Mouse (Mus musculus): ENCODE data around the gene Smarcc1. TPM values are rescaled to one million over a fixed set of nuclear protein-coding genes. Genes with fewer than 3 reads are reported as not detected.

The Smarcc1 gene
- polyA plus RNA-seq, 1 experiment = 41.4 TPM

GRCm38 (mm10) chr9:110246321-110246640 is 128.8 kb downstream of the Smarcc1 start:
- Histone ChIP-seq H3K4me1 (ENCODE audit: control insufficient read depth, insufficient read depth, low read length) (no peaks in the 10 kb centered on the region), H3K4me3 (replicated peaks; ENCODE audit: control insufficient read depth, low read depth, low read length) (no peak overlapping the region), H3K27ac (ENCODE audit: control insufficient read depth, insufficient read depth, low read depth, low read length, poor library complexity) (no peak overlapping the region)
- WGBS = 28% methylated on average over 13 of the region's 13 CpGs
- TF ChIP-seq POLR2A (IDR thresholded peaks at IDR 0.05; ENCODE audit: borderline replicate concordance, control insufficient read depth, low read depth, low read length) (no peak), CTCF (IDR thresholded peaks at IDR 0.05; ENCODE audit: control insufficient read depth, insufficient read depth, low read length) (no peak)

DNA sequence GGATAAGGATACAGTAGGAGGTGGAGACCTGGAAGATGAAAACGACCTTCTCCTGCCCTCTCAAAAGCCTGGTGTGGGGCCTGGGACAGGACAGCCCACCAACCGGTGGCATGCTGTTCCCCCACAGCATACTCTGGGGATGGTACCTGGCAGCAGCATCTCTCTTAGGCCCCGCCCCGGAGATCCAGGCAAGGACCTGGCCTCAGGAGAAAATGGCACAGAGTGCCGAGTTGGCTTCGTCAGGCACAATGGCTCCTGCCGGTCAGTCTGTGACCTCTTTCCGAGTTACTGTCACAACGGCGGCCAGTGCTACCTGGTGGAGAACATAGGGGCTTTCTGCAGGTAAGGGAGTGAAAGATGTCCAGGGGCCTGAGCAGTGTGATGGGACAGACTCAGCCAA is 129.5 kb downstream of the Smarcc1 start:
- no peak for TF ChIP-seq CTCF (IDR thresholded peaks at IDR 0.05; ENCODE audit: control insufficient read depth, insufficient read depth, low read length)
- no peak for TF ChIP-seq POLR2A (IDR thresholded peaks at IDR 0.05; ENCODE audit: borderline replicate concordance, control insufficient read depth, low read depth, low read length)
- Histone ChIP-seq H3K4me3 (replicated peaks; ENCODE audit: control insufficient read depth, low read depth, low read length) (no peak overlapping the region), H3K4me1 (ENCODE audit: control insufficient read depth, insufficient read depth, low read length) (no peaks in the 10 kb centered on the region), H3K27ac (ENCODE audit: control insufficient read depth, insufficient read depth, low read depth, low read length, poor library complexity) (no peak overlapping the region)
- WGBS = 89% methylated on average over 10 of the region's 10 CpGs

DNA sequence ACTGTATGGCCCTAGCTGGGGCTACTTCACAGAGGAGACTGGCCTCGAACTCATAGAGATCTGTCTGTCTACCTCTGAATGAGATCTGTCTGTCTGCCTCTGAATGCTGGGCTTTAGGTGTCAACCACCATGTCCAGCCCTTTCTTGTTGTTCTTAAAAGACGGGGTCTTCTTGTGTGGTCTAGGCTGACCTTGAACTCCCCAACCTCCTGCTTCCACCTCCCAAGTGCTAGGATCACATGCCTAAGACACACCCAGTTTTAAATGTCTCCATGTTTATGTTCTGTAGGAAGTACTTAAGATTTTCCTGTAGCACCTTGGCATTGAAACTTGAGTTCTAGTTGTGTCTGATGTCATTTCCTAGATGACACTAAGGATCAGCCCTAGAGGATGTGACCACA is 131.4 kb downstream of the Smarcc1 start:
- H3K27ac ChIP-seq (ENCODE audit: control insufficient read depth, insufficient read depth, low read depth, low read length, poor library complexity) = no peak overlapping the region
- WGBS = 85% methylated on average over 2 of the region's 2 CpGs
- TF ChIP-seq POLR2A (IDR thresholded peaks at IDR 0.05; ENCODE audit: borderline replicate concordance, control insufficient read depth, low read depth, low read length) (no peak), CTCF (IDR thresholded peaks at IDR 0.05; ENCODE audit: control insufficient read depth, insufficient read depth, low read length) (no peak)
- no peaks in the 10 kb centered on the region for H3K4me1 ChIP-seq (ENCODE audit: control insufficient read depth, insufficient read depth, low read length)
- no peak overlapping the region for H3K4me3 ChIP-seq (replicated peaks; ENCODE audit: control insufficient read depth, low read depth, low read length)

DNA sequence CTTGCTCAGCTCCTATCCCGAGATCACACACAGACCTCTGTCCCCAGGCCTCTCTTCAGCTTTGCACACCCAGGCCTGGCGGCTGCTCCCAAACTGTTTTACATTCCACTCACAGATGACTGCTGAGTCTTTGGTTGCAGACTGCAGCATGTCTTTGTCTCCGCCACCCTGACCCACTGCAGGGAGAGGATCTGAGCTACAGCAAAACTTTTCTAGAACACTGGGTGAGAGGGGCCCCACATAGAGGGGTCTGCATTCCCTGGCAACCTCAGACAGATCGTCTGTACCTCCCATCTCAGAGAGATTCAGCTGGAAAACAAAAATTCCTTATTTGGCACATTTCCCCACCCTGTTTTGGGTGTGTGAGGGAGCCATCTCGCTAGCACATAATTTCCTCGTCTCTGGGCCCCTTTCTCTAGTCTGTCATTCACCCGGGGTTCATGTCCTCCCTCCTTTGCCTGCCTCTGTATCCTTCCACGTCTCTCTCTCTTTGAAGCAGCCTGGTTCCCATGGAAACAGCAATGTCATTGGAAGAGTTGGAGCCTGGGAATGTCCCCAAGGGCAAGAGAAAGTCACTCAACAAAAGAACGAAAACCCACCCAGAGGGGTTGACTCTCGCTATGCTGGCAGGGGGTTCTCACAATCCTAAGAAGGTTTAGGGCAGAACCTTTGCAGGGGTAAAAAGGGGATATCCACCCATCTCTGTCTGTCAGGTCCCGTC is 132.5 kb downstream of the Smarcc1 start:
- WGBS = 61% methylated on average over 11 of the region's 11 CpGs
- Histone ChIP-seq H3K27ac (ENCODE audit: control insufficient read depth, insufficient read depth, low read depth, low read length, poor library complexity) (no peak overlapping the region), H3K4me1 (ENCODE audit: control insufficient read depth, insufficient read depth, low read length) (no peaks in the 10 kb centered on the region), H3K4me3 (replicated peaks; ENCODE audit: control insufficient read depth, low read depth, low read length) (no peak overlapping the region)
- TF ChIP-seq POLR2A (IDR thresholded peaks at IDR 0.05; ENCODE audit: borderline replicate concordance, control insufficient read depth, low read depth, low read length) (no peak), CTCF (IDR thresholded peaks at IDR 0.05; ENCODE audit: control insufficient read depth, insufficient read depth, low read length) (no peak)

DNA sequence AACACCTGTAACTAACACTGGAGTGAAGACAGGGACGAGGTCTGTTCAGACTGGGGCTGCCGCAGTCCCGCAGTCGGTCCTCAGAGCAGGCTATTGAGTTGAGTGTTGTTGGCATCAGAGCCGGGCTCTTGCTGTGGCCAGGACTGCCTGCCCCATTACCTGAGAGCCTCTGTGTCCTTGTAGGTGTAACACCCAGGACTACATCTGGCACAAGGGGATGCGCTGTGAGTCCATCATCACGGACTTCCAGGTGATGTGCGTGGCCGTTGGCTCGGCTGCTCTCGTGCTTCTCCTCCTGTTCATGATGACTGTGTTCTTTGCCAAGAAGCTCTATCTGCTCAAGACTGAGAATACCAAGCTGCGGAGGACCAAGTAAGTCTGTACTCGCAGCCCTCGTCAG is 133.3 kb downstream of the Smarcc1 start:
- Histone ChIP-seq H3K4me1 (ENCODE audit: control insufficient read depth, insufficient read depth, low read length) (no peaks in the 10 kb centered on the region), H3K4me3 (replicated peaks; ENCODE audit: control insufficient read depth, low read depth, low read length) (no peak overlapping the region), H3K27ac (ENCODE audit: control insufficient read depth, insufficient read depth, low read depth, low read length, poor library complexity) (no peak overlapping the region)
- WGBS = 87% methylated on average over 14 of the region's 14 CpGs
- TF ChIP-seq POLR2A (IDR thresholded peaks at IDR 0.05; ENCODE audit: borderline replicate concordance, control insufficient read depth, low read depth, low read length) (no peak), CTCF (IDR thresholded peaks at IDR 0.05; ENCODE audit: control insufficient read depth, insufficient read depth, low read length) (no peak)

DNA sequence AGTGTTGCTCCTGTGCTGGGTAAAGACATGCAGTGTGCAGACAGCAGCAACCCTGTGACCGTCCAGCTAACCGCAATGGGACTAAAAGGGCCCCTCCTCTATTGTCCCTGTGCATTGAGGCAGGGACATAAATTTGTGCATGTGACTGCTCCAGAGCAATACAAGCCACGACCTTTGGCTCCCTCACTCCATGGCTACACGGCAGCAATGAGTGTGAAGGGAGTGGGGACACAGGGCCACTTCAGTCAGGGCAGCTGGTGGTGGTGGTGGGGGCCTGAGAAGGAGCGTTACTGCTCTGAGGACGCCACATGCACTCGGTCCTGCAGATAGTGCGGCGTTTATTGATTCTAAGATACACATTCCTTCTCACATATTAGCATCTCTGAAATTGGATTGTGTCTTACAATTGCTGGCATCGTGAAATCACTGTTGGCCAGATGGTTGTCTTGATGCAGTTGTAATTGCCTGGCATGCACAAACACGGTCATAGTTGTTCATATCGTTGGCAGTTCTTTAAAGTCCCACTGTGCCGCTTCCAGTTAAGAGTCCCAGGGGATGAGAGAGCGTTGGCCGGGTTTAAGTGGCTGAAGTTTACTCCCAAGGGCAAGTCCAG is 138.0 kb downstream of the Smarcc1 start:
- Histone ChIP-seq H3K4me3 (replicated peaks; ENCODE audit: control insufficient read depth, low read depth, low read length) (no peak overlapping the region), H3K27ac (ENCODE audit: control insufficient read depth, insufficient read depth, low read depth, low read length, poor library complexity) (no peak overlapping the region), H3K4me1 (ENCODE audit: control insufficient read depth, insufficient read depth, low read length) (no peaks in the 10 kb centered on the region)
- no peak for TF ChIP-seq CTCF (IDR thresholded peaks at IDR 0.05; ENCODE audit: control insufficient read depth, insufficient read depth, low read length)
- no peak for TF ChIP-seq POLR2A (IDR thresholded peaks at IDR 0.05; ENCODE audit: borderline replicate concordance, control insufficient read depth, low read depth, low read length)
- WGBS = 81% methylated on average over 15 of the region's 15 CpGs

GRCm38 (mm10) chr9:110258646-110259045 is 141.1 kb downstream of the Smarcc1 start:
- 70% methylated on average over 6 of the region's 6 CpGs for WGBS
- TF ChIP-seq POLR2A (IDR thresholded peaks at IDR 0.05; ENCODE audit: borderline replicate concordance, control insufficient read depth, low read depth, low read length) (no peak), CTCF (IDR thresholded peaks at IDR 0.05; ENCODE audit: control insufficient read depth, insufficient read depth, low read length) (no peak)
- H3K4me3 ChIP-seq (replicated peaks; ENCODE audit: control insufficient read depth, low read depth, low read length) = no peak overlapping the region
- H3K4me1 ChIP-seq (ENCODE audit: control insufficient read depth, insufficient read depth, low read length) = no peaks in the 10 kb centered on the region
- H3K27ac ChIP-seq (ENCODE audit: control insufficient read depth, insufficient read depth, low read depth, low read length, poor library complexity) = no peak overlapping the region

DNA sequence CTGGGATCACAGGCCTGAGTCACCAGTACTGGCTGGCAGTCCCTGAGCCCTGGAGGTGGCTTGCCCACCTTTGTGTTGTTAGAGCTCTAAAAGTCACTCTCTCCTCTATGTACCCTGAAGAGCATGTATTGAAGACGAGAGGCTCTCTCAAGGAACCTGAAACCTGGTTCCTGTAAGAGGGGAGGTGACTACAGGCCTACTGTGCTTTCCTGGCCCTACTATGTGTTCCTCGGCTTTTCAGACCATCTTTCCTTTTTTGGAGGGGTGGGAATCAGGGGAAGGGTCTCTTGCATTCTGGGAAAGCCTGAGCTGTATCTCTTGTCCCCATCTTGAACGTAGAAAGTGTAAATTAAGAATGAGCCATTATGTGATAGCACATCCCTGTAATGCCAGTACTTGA is 141.6 kb downstream of the Smarcc1 start:
- Histone ChIP-seq H3K4me3 (replicated peaks; ENCODE audit: control insufficient read depth, low read depth, low read length) (no peak overlapping the region), H3K27ac (ENCODE audit: control insufficient read depth, insufficient read depth, low read depth, low read length, poor library complexity) (no peak overlapping the region), H3K4me1 (ENCODE audit: control insufficient read depth, insufficient read depth, low read length) (no peaks in the 10 kb centered on the region)
- no peak for TF ChIP-seq POLR2A (IDR thresholded peaks at IDR 0.05; ENCODE audit: borderline replicate concordance, control insufficient read depth, low read depth, low read length)
- no peak for TF ChIP-seq CTCF (IDR thresholded peaks at IDR 0.05; ENCODE audit: control insufficient read depth, insufficient read depth, low read length)
- 73% methylated on average over 3 of the region's 3 CpGs for WGBS

Data from bone marrow, adult 2 months (tissue).